Comparison of ENCODE assay signal across 8 mouse cellular contexts in genomic region chr5:23967705-23968104, GRCm38 (mm10).
DNase-seq lines count a peak whose midpoint lies in the region; ATAC-seq and TF ChIP-seq lines count a peak whose summit lies in the region.

No protein-coding gene starts in this region.

- H3K4me3 ChIP-seq in embryonic facial prominence, embryonic 14.5 days (ENCODE audit: low read depth, low read length): no peak overlapping the region
- no peak overlapping the region for H3K4me3 ChIP-seq in embryonic facial prominence, embryonic 10.5 days
- H3K4me3 ChIP-seq in neural tube, embryonic 14.5 days (ENCODE audit: low read depth, low read length): no peak overlapping the region
- H3K4me3 ChIP-seq in neural tube, embryonic 15.5 days (replicated peaks): no peak overlapping the region
- no peak overlapping the region for H3K4me3 ChIP-seq in heart, postnatal 0 days (ENCODE audit: low read depth, low read length)

- WGBS in embryonic facial prominence, embryonic 14.5 days: 63% methylated on average over 5 of the region's 5 CpGs
- 86% methylated on average over 5 of the region's 5 CpGs for WGBS in embryonic facial prominence, embryonic 10.5 days
- WGBS in neural tube, embryonic 14.5 days: 56% methylated on average over 5 of the region's 5 CpGs
- WGBS in neural tube, embryonic 15.5 days: 58% methylated on average over 5 of the region's 5 CpGs
- 26% methylated on average over 5 of the region's 5 CpGs for WGBS in heart, postnatal 0 days

- no peak for TF ChIP-seq EP300 in heart, postnatal 0 days (IDR thresholded peaks at IDR 0.05; ENCODE audit: low read depth)

- peak; percentile 41 for DNase-seq in embryonic facial prominence, embryonic 14.5 days (ENCODE audit: low spot score)
- DNase-seq in embryonic facial prominence, embryonic 10.5 days (ENCODE audit: low spot score): no peak
- peak; percentile 71 for DNase-seq in heart, postnatal 0 days (ENCODE audit: low spot score)
- DNase-seq in ovary, postnatal 14 days (ENCODE audit: low spot score): peak; percentile 16
- DNase-seq in gastrocnemius, postnatal 25 days: no peak

- no peak for TF ChIP-seq CTCF in heart, postnatal 0 days (IDR thresholded peaks at IDR 0.05; ENCODE audit: low read depth)

- no peak overlapping the region for H3K9ac ChIP-seq in embryonic facial prominence, embryonic 14.5 days (ENCODE audit: low read depth, low read length)
- H3K9ac ChIP-seq in neural tube, embryonic 14.5 days (replicated peaks; ENCODE audit: low read depth, low read length): no peak overlapping the region
- H3K9ac ChIP-seq in neural tube, embryonic 15.5 days (replicated peaks): no peak overlapping the region
- no peak overlapping the region for H3K9ac ChIP-seq in heart, postnatal 0 days (replicated peaks; ENCODE audit: low read depth, low read length)

- 0 out of 2 replicates have a peak, but pooled peaks cover 8% of the 10 kb centered on the region for H3K36me3 ChIP-seq in embryonic facial prominence, embryonic 14.5 days (ENCODE audit: control insufficient read depth, insufficient read depth, low read length)
- H3K36me3 ChIP-seq in embryonic facial prominence, embryonic 10.5 days (replicated peaks): 0 out of 2 replicates have a peak, but pooled peaks cover 3% of the 10 kb centered on the region
- H3K36me3 ChIP-seq in neural tube, embryonic 14.5 days (ENCODE audit: control insufficient read depth, insufficient read depth, low read length): no peaks in the 10 kb centered on the region
- peaks cover 8% of the 10 kb centered on the region; the same call in 1 of the 2 replicates for H3K36me3 ChIP-seq in neural tube, embryonic 15.5 days
- peaks cover 19% of the 10 kb centered on the region for H3K36me3 ChIP-seq in heart, postnatal 0 days (replicated peaks; ENCODE audit: control insufficient read depth, insufficient read depth, low read length)

- no peak overlapping the region for H3K4me2 ChIP-seq in embryonic facial prominence, embryonic 14.5 days (ENCODE audit: low read depth, low read length)
- no peak overlapping the region for H3K4me2 ChIP-seq in neural tube, embryonic 14.5 days (ENCODE audit: low read depth, low read length)
- no peak overlapping the region for H3K4me2 ChIP-seq in neural tube, embryonic 15.5 days
- 0 out of 2 replicates have a peak overlapping the region, but pooled peaks have one; percentile 23 for H3K4me2 ChIP-seq in heart, postnatal 0 days (ENCODE audit: low read depth, low read length)

- no peaks in the 10 kb centered on the region for H3K9me3 ChIP-seq in embryonic facial prominence, embryonic 14.5 days (ENCODE audit: control insufficient read depth, low read length)
- H3K9me3 ChIP-seq in embryonic facial prominence, embryonic 10.5 days: no peaks in the 10 kb centered on the region
- no peaks in the 10 kb centered on the region for H3K9me3 ChIP-seq in neural tube, embryonic 14.5 days (ENCODE audit: control insufficient read depth, low read length)
- no peaks in the 10 kb centered on the region for H3K9me3 ChIP-seq in neural tube, embryonic 15.5 days (replicated peaks)
- no peaks in the 10 kb centered on the region for H3K9me3 ChIP-seq in heart, postnatal 0 days (replicated peaks; ENCODE audit: control insufficient read depth, low read length)

- no peaks in the 10 kb centered on the region for H3K27me3 ChIP-seq in embryonic facial prominence, embryonic 14.5 days (replicated peaks; ENCODE audit: control insufficient read depth, insufficient read depth, low read length)
- no peaks in the 10 kb centered on the region for H3K27me3 ChIP-seq in embryonic facial prominence, embryonic 10.5 days (replicated peaks; ENCODE audit: low read depth, poor library complexity, severe bottlenecking)
- H3K27me3 ChIP-seq in neural tube, embryonic 14.5 days (ENCODE audit: control insufficient read depth, insufficient read depth, low read length): no peaks in the 10 kb centered on the region
- no peaks in the 10 kb centered on the region for H3K27me3 ChIP-seq in neural tube, embryonic 15.5 days (replicated peaks)
- no peaks in the 10 kb centered on the region for H3K27me3 ChIP-seq in heart, postnatal 0 days (ENCODE audit: control insufficient read depth, insufficient read depth, low read length)

- 0 out of 2 replicates have a peak, but pooled peaks cover 3% of the 10 kb centered on the region for H3K4me1 ChIP-seq in embryonic facial prominence, embryonic 14.5 days (ENCODE audit: control insufficient read depth, insufficient read depth, low read length)
- H3K4me1 ChIP-seq in embryonic facial prominence, embryonic 10.5 days: no peaks in the 10 kb centered on the region
- 0 out of 2 replicates have a peak, but pooled peaks cover 4% of the 10 kb centered on the region for H3K4me1 ChIP-seq in neural tube, embryonic 14.5 days (ENCODE audit: control insufficient read depth, insufficient read depth, low read length)
- peaks cover 6% of the 10 kb centered on the region; the same call in 1 of the 2 replicates for H3K4me1 ChIP-seq in neural tube, embryonic 15.5 days
- peaks cover 7% of the 10 kb centered on the region for H3K4me1 ChIP-seq in heart, postnatal 0 days (ENCODE audit: control insufficient read depth, insufficient read depth)

- H3K27ac ChIP-seq in embryonic facial prominence, embryonic 14.5 days (replicated peaks; ENCODE audit: low read depth, low read length): 0 out of 2 replicates have a peak overlapping the region, but pooled peaks have one; percentile 44
- no peak overlapping the region for H3K27ac ChIP-seq in embryonic facial prominence, embryonic 10.5 days (replicated peaks)
- 0 out of 2 replicates have a peak overlapping the region, but pooled peaks have one; percentile 28 for H3K27ac ChIP-seq in neural tube, embryonic 14.5 days (ENCODE audit: low read depth, low read length)
- H3K27ac ChIP-seq in neural tube, embryonic 15.5 days (replicated peaks): no peak overlapping the region
- peak overlapping the region; percentile 76 for H3K27ac ChIP-seq in heart, postnatal 0 days (ENCODE audit: low read depth)

- no peak for ATAC-seq in embryonic facial prominence, embryonic 14.5 days (ENCODE audit: low read depth)
- ATAC-seq in neural tube, embryonic 14.5 days (ENCODE audit: low read depth): no peak
- ATAC-seq in neural tube, embryonic 15.5 days (ENCODE audit: low FRiP score): no peak
- peak; percentile 89 for ATAC-seq in heart, postnatal 0 days (ENCODE audit: insufficient read depth, low read depth)
- no peak for ATAC-seq in cerebellum, adult (ENCODE audit: insufficient number of reproducible peaks, low FRiP score, low TSS enrichment)

Comparison
In these comparisons a context has a peak if more than half of its experiments do, and no peak if none do; other contexts are left out.
1. DNase-seq: peak in embryonic facial prominence, embryonic 14.5 days (single experiment), heart, postnatal 0 days (single experiment) and ovary, postnatal 14 days (single experiment); none in embryonic facial prominence, embryonic 10.5 days (single experiment) and gastrocnemius, postnatal 25 days (single experiment).
2. H3K27ac ChIP-seq: peak in embryonic facial prominence, embryonic 14.5 days (single experiment), neural tube, embryonic 14.5 days (single experiment) and heart, postnatal 0 days (single experiment); none in embryonic facial prominence, embryonic 10.5 days (single experiment) and neural tube, embryonic 15.5 days (single experiment).